In genomic region chr15:25803111-25803510, GRCm38 (mm10) we compare ENCODE assay signal across 14 mouse cellular contexts.
"Had no signal": no experiment of that assay in that cellular context is flagged by ENCODE, and none has a peak within 500 bp of the region (broad histone marks: within the 10 kb centered on the region; RNA-seq: fewer than 3 reads in every experiment).

No protein-coding gene starts in this region.

- H3K27ac ChIP-seq: left cerebral cortex, adult 2 months; liver, embryonic 15.5 days; midbrain, embryonic 10.5 days; stomach, embryonic 15.5 days had no signal

- H3K9me3 ChIP-seq: liver, embryonic 15.5 days; midbrain, embryonic 10.5 days; stomach, embryonic 15.5 days had no signal

- DNase-seq: kidney, postnatal 14 days; lung, adult 2 months; lung, postnatal 36 days; midbrain, embryonic 14.5 days; retina, postnatal 1 day; thymus, adult 2 months; thymus, postnatal 36 days had no signal

- H3K27me3 ChIP-seq: liver, embryonic 15.5 days; stomach, embryonic 15.5 days had no signal

- H3K9ac ChIP-seq: liver, embryonic 15.5 days; stomach, embryonic 15.5 days had no signal

- H3K4me2 ChIP-seq: liver, embryonic 11.5 days; liver, embryonic 15.5 days; stomach, embryonic 15.5 days had no signal

- H3K4me3 ChIP-seq: left cerebral cortex, adult 2 months; liver, embryonic 15.5 days; midbrain, embryonic 10.5 days; stomach, embryonic 15.5 days had no signal

- H3K4me1 ChIP-seq: liver, embryonic 15.5 days; midbrain, embryonic 10.5 days; stomach, embryonic 15.5 days had no signal

- ATAC-seq: intestine, postnatal 0 days; lung, postnatal 0 days had no signal
